Mouse (Mus musculus): ENCODE measurements around the gene Ksr1. TPM values are rescaled to one million over a fixed set of nuclear protein-coding genes. Genes with fewer than 3 reads are reported as not detected.

Ksr1 gene
- polyA plus RNA-seq, 1 experiment from 2014 or later = 3.3 TPM

- Histone ChIP-seq H3K4me3 (ENCODE audit: low read length) (no peak overlapping the region), H3K4me2 (ENCODE audit: low read depth, low read length) (no peak overlapping the region), H3K27ac (ENCODE audit: low read length) (no peak overlapping the region), H3K27me3 (ENCODE audit: control insufficient read depth, insufficient read depth, low read depth, low read length) (no peaks in the 10 kb centered on the region), H3K36me3 (ENCODE audit: control insufficient read depth, insufficient read depth, low read length) (no peaks in the 10 kb centered on the region), H3K4me1 (replicated peaks; ENCODE audit: control insufficient read depth, insufficient read depth, low read length) (peaks cover 35% of the 10 kb centered on the region), H3K9me3 (ENCODE audit: control insufficient read depth, low read length) (no peaks in the 10 kb centered on the region), H3K9ac (ENCODE audit: low read length) (no peak overlapping the region)
- WGBS = 76% methylated on average over 9 of the region's 9 CpGs
- no peak for ATAC-seq (ENCODE audit: low read depth)
These were observed 12.2 kb downstream of the Ksr1 start for GRCm38 (mm10) chr11:79133961-79134360.

GRCm38 (mm10) chr11:79133051-79133450 lies 13.2 kb downstream of the Ksr1 start:
- ATAC-seq (ENCODE audit: low read depth) = no peak

GRCm38 (mm10) chr11:79131949-79132411 lies 14.2 kb downstream of the Ksr1 start:
- Histone ChIP-seq H3K9ac (ENCODE audit: low read length) (no peak overlapping the region), H3K36me3 (ENCODE audit: control insufficient read depth, insufficient read depth, low read length) (no peaks in the 10 kb centered on the region), H3K4me3 (ENCODE audit: low read length) (no peak overlapping the region), H3K4me2 (ENCODE audit: low read depth, low read length) (no peak overlapping the region), H3K27me3 (ENCODE audit: control insufficient read depth, insufficient read depth, low read depth, low read length) (no peaks in the 10 kb centered on the region), H3K4me1 (replicated peaks; ENCODE audit: control insufficient read depth, insufficient read depth, low read length) (peaks cover 29% of the 10 kb centered on the region), H3K27ac (ENCODE audit: low read length) (no peak overlapping the region), H3K9me3 (ENCODE audit: control insufficient read depth, low read length) (no peaks in the 10 kb centered on the region)
- ATAC-seq (ENCODE audit: low read depth) = peak; percentile 42; the same call in 1 of the 2 replicates
- WGBS = 31% methylated on average over 9 of the region's 9 CpGs

More at GRCm38 (mm10) chr11:79133051-79133450, 13.2 kb downstream of the Ksr1 start:
- no peaks in the 10 kb centered on the region for H3K36me3 ChIP-seq (ENCODE audit: control insufficient read depth, insufficient read depth, low read length)
- no peaks in the 10 kb centered on the region for H3K9me3 ChIP-seq (ENCODE audit: control insufficient read depth, low read length)
- H3K4me2 ChIP-seq (ENCODE audit: low read depth, low read length) = no peak overlapping the region
- no peak overlapping the region for H3K9ac ChIP-seq (ENCODE audit: low read length)
- WGBS = 84% methylated on average over 5 of the region's 5 CpGs
- no peaks in the 10 kb centered on the region for H3K27me3 ChIP-seq (ENCODE audit: control insufficient read depth, insufficient read depth, low read depth, low read length)
- H3K27ac ChIP-seq (ENCODE audit: low read length) = no peak overlapping the region
- peaks cover 29% of the 10 kb centered on the region for H3K4me1 ChIP-seq (replicated peaks; ENCODE audit: control insufficient read depth, insufficient read depth, low read length)
- no peak overlapping the region for H3K4me3 ChIP-seq (ENCODE audit: low read length)

GRCm38 (mm10) chr11:79129388-79130356 lies 16.5 kb downstream of the Ksr1 start:
- no peak overlapping the region for H3K9ac ChIP-seq (ENCODE audit: low read length)
- no peaks in the 10 kb centered on the region for H3K9me3 ChIP-seq (ENCODE audit: control insufficient read depth, low read length)
- no peak overlapping the region for H3K4me2 ChIP-seq (ENCODE audit: low read depth, low read length)
- peaks cover 14% of the 10 kb centered on the region for H3K4me1 ChIP-seq (replicated peaks; ENCODE audit: control insufficient read depth, insufficient read depth, low read length)
- H3K27ac ChIP-seq (ENCODE audit: low read length) = no peak overlapping the region
- WGBS = 70% methylated on average over 13 of the region's 13 CpGs
- no peaks in the 10 kb centered on the region for H3K36me3 ChIP-seq (ENCODE audit: control insufficient read depth, insufficient read depth, low read length)
- H3K4me3 ChIP-seq (ENCODE audit: low read length) = no peak overlapping the region
- no peak for ATAC-seq (ENCODE audit: low read depth)
- H3K27me3 ChIP-seq (ENCODE audit: control insufficient read depth, insufficient read depth, low read depth, low read length) = no peaks in the 10 kb centered on the region

- Histone ChIP-seq H3K27me3 (ENCODE audit: control insufficient read depth, insufficient read depth, low read depth, low read length) (no peaks in the 10 kb centered on the region), H3K4me2 (ENCODE audit: low read depth, low read length) (no peak overlapping the region), H3K4me3 (ENCODE audit: low read length) (no peak overlapping the region), H3K4me1 (replicated peaks; ENCODE audit: control insufficient read depth, insufficient read depth, low read length) (peaks cover 10% of the 10 kb centered on the region), H3K9ac (ENCODE audit: low read length) (no peak overlapping the region), H3K9me3 (ENCODE audit: control insufficient read depth, low read length) (no peaks in the 10 kb centered on the region), H3K36me3 (ENCODE audit: control insufficient read depth, insufficient read depth, low read length) (no peaks in the 10 kb centered on the region), H3K27ac (ENCODE audit: low read length) (no peak overlapping the region)
- ATAC-seq (ENCODE audit: low read depth) = no peak
- WGBS = 82% methylated on average over 7 of the region's 7 CpGs
These were observed 18.0 kb downstream of the Ksr1 start for GRCm38 (mm10) chr11:79128233-79128632.

- Histone ChIP-seq H3K27ac (ENCODE audit: low read length) (no peak overlapping the region), H3K27me3 (ENCODE audit: control insufficient read depth, insufficient read depth, low read depth, low read length) (no peaks in the 10 kb centered on the region), H3K4me3 (ENCODE audit: low read length) (no peak overlapping the region), H3K4me1 (replicated peaks; ENCODE audit: control insufficient read depth, insufficient read depth, low read length) (peaks cover 4% of the 10 kb centered on the region), H3K36me3 (ENCODE audit: control insufficient read depth, insufficient read depth, low read length) (no peaks in the 10 kb centered on the region), H3K9ac (ENCODE audit: low read length) (no peak overlapping the region), H3K4me2 (ENCODE audit: low read depth, low read length) (no peak overlapping the region), H3K9me3 (ENCODE audit: control insufficient read depth, low read length) (no peaks in the 10 kb centered on the region)
- 82% methylated on average over 3 of the region's 3 CpGs for WGBS
- no peak for ATAC-seq (ENCODE audit: low read depth)
These were observed 19.2 kb downstream of the Ksr1 start for GRCm38 (mm10) chr11:79126963-79127362.

GRCm38 (mm10) chr11:79125775-79126174 lies 20.4 kb downstream of the Ksr1 start:
- Histone ChIP-seq H3K36me3 (ENCODE audit: control insufficient read depth, insufficient read depth, low read length) (no peaks in the 10 kb centered on the region), H3K9ac (ENCODE audit: low read length) (no peak overlapping the region), H3K27ac (ENCODE audit: low read length) (no peak overlapping the region), H3K9me3 (ENCODE audit: control insufficient read depth, low read length) (no peaks in the 10 kb centered on the region), H3K4me3 (ENCODE audit: low read length) (no peak overlapping the region), H3K4me1 (replicated peaks; ENCODE audit: control insufficient read depth, insufficient read depth, low read length) (peaks cover 2% of the 10 kb centered on the region; the same call in 1 of the 2 replicates), H3K4me2 (ENCODE audit: low read depth, low read length) (no peak overlapping the region), H3K27me3 (ENCODE audit: control insufficient read depth, insufficient read depth, low read depth, low read length) (no peaks in the 10 kb centered on the region)
- no peak for ATAC-seq (ENCODE audit: low read depth)
- WGBS = 57% methylated on average over 8 of the region's 8 CpGs

GRCm38 (mm10) chr11:79122556-79122955 lies 23.7 kb downstream of the Ksr1 start:
- H3K36me3 ChIP-seq (ENCODE audit: control insufficient read depth, insufficient read depth, low read length) = no peaks in the 10 kb centered on the region
- H3K27me3 ChIP-seq (ENCODE audit: control insufficient read depth, insufficient read depth, low read depth, low read length) = no peaks in the 10 kb centered on the region
- peaks cover 13% of the 10 kb centered on the region; the same call in 1 of the 2 replicates for H3K4me1 ChIP-seq (replicated peaks; ENCODE audit: control insufficient read depth, insufficient read depth, low read length)
- no peaks in the 10 kb centered on the region for H3K9me3 ChIP-seq (ENCODE audit: control insufficient read depth, low read length)
- no peak for ATAC-seq (ENCODE audit: low read depth)
- no peak overlapping the region for H3K4me2 ChIP-seq (ENCODE audit: low read depth, low read length)
- no peak overlapping the region for H3K4me3 ChIP-seq (ENCODE audit: low read length)
- no peak overlapping the region for H3K9ac ChIP-seq (ENCODE audit: low read length)
- WGBS = 82% methylated on average over 10 of the region's 10 CpGs
- H3K27ac ChIP-seq (ENCODE audit: low read length) = no peak overlapping the region

GRCm38 (mm10) chr11:79120087-79120486 lies 26.1 kb downstream of the Ksr1 start:
- Histone ChIP-seq H3K27me3 (ENCODE audit: control insufficient read depth, insufficient read depth, low read depth, low read length) (no peaks in the 10 kb centered on the region), H3K36me3 (ENCODE audit: control insufficient read depth, insufficient read depth, low read length) (no peaks in the 10 kb centered on the region), H3K4me2 (ENCODE audit: low read depth, low read length) (no peak overlapping the region), H3K4me1 (replicated peaks; ENCODE audit: control insufficient read depth, insufficient read depth, low read length) (peaks cover 13% of the 10 kb centered on the region; the same call in 1 of the 2 replicates), H3K27ac (ENCODE audit: low read length) (no peak overlapping the region), H3K4me3 (ENCODE audit: low read length) (no peak overlapping the region), H3K9ac (ENCODE audit: low read length) (no peak overlapping the region), H3K9me3 (ENCODE audit: control insufficient read depth, low read length) (no peaks in the 10 kb centered on the region)
- 62% methylated on average over 3 of the region's 3 CpGs for WGBS
- peak; percentile 8; the same call in 1 of the 2 replicates for ATAC-seq (ENCODE audit: low read depth)
